Mouse (Mus musculus) cortical plate, adult 2 months (tissue): Measurements from ENCODE around the gene Hyal1. TPM values are rescaled to one million over a fixed set of nuclear protein-coding genes. Genes with fewer than 3 reads are reported as not detected.

ENCODE experiments used
- H3K27ac ChIP-seq: fragments of 200-500 bp; 2 replicates; pipeline ENCODE4 v1.5.1; 2012; ENCODE audit warnings: low read length, control low read depth, inconsistent platforms; ENCODE audit not compliant: insufficient read depth
- H3K4me1 ChIP-seq: fragments of 200-500 bp; 2 replicates; pipeline ENCODE4 v1.6.1; 2011; ENCODE audit warnings: low read length; ENCODE audit not compliant: control insufficient read depth, insufficient read depth
- H3K4me3 ChIP-seq: fragments of 200-500 bp; 2 replicates; pipeline ENCODE4 v1.5.1; 2011; ENCODE audit warnings: mild to moderate bottlenecking, low read length, control low read depth; ENCODE audit not compliant: insufficient read depth
- CTCF ChIP-seq: fragments of 200-500 bp; IDR thresholded peaks from 2 replicates; pipeline ENCODE4 v1.5.1; 2011; ENCODE audit warnings: mild to moderate bottlenecking, control low read depth, low read length; ENCODE audit not compliant: insufficient read depth; ENCODE audit errors: extremely low read depth
- POLR2A ChIP-seq: fragments of 200-500 bp; IDR thresholded peaks from 2 replicates; pipeline ENCODE4 v1.6.1; 2011; ENCODE audit warnings: mild to moderate bottlenecking, low read length, control low read depth; ENCODE audit not compliant: insufficient read depth; ENCODE audit errors: extremely low read depth
- polyA plus RNA-seq: library from polyadenylated mRNA; depleted of rRNA; stranded (reverse); fragments of >200 nt; gene quantifications from 2 replicates; pipeline ENCODE4 v1.2.3, GENCODE M21; 2012

The Hyal1 gene
- polyA plus RNA-seq, 1 experiment = 5.7 TPM

DNA sequence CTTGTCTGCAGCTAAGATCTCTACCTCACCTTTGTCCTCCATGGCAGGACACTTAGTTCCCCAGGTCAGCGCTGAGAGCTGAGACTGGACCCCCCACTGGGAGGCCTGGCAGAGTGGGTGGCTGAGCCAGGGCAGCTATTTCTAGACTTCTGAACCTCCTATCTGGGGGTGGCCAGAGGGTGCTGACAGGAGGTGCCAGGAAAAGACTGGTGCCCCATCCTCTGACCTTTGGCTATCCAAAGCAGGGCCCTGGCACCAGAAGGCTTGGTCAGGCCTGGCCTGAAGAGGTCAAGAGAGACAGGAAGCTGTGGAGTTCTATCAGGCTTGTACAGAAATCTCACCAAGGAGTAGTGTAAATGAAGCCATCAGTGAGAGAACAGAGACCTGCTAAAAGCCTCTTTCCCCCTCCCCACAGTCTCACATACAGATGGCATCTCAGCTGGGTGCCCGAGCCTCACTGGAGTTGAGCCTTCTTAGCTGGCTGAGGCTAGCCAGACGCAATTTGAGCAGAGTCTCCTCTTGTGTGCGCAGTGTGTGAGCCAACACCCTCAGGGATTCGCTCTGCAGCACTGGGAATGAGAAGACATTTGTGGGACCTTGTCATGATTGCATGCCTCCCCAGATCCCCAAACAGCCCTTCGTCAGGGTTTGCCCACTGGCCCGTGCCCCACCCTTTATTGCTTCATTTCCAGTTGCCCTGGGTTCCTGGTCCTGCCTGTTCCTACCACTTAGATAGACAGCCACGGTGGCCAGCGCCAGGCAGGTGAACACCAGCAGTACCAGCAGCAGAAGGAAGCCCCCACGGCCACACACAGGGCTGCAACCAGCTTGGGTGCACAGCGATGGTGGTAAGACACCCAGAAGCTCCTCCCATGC lies 16.6 kb downstream of the Hyal1 start:
- H3K4me1 ChIP-seq = no peaks in the 10 kb centered on the region
- H3K27ac ChIP-seq = no peak overlapping the region
- no peak for TF ChIP-seq CTCF
- TF ChIP-seq POLR2A = no peak
- H3K4me3 ChIP-seq = no peak overlapping the region

DNA sequence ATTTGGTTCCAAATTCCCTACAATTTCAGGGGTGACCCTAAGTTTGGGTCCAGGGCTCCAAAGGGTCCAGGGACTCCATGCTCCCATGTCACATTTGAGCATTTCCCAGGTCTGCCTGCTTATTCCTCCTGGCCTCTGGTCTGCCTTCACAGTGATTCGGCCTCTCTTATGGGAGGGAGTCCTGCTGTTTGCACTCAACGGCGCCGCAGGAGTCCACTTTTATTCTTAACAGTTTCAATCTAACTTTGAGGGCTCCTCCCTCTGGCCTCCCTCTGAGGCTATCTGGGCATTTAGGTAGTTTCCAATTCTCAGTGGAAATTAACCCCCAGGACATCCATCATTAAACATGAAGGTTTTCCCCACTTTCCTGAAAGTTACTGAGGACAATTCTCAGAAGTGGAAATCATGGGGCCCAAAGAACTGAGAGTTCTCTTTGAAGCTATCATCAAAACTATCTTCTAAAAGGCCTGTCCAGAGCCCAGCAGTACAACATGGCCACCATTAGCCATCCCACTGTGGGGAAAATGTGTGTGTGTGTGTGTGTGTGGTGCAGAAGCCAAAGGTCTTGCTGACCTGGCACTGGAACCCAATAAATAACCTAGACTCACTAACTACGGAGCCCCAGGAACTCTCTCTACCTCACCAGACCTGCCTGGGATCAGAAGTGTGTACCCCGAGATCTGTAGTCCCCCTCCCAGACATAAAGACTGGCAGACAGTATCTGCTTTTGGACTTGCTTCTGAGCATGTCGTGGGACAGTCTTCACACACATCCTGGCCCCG lies 17.7 kb downstream of the Hyal1 start:
- Histone ChIP-seq H3K4me1 (no peaks in the 10 kb centered on the region), H3K4me3 (no peak overlapping the region), H3K27ac (no peak overlapping the region)
- TF ChIP-seq CTCF (no peak), POLR2A (no peak)

DNA sequence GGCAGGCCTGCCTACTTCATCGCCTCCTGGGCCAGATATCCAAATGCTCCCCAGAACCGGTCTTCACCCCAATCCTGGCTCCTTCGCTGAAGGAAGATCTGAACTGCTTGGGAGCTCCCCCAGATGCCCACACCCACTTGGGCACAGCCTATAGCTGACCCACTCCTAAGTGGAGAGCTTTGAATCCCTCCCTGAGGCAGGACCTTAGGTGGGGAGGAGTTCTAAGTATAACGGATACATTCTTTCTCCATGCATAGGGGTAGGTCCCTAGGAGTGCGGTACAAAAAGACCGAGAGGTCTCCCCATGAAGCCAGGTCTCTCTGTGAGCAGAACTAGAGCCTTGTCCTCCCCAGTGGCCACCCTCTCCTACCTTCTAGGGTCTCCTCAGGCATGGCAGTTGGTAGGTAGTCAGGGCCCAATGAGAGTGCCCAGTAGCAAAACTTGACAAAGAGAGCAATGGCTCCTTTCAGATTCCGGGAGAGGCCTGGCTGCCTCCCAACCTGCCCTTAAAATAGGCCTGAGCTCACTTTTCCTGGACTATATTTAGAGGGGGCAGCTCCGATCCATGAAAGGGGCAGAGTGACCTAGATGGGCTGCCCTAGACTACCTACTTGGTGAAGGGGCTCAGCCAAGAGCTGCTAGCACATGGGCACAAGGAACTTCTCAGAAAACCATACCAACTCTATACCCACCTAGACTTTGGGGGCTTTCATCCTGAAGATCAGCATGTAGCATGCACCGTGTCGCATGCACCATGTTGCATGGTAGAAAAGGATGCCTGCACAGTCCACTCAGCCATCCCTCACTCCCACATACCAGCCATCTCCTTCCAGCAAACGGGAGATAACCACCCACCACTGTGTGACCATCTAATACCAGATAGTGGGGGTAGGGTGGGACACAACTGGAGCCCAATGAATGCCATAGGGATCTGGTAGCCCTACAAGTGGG lies 20.2 kb downstream of the Hyal1 start:
- TF ChIP-seq CTCF (no peak), POLR2A (no peak)
- Histone ChIP-seq H3K27ac (no peak overlapping the region), H3K4me3 (no peak overlapping the region), H3K4me1 (no peaks in the 10 kb centered on the region)

DNA sequence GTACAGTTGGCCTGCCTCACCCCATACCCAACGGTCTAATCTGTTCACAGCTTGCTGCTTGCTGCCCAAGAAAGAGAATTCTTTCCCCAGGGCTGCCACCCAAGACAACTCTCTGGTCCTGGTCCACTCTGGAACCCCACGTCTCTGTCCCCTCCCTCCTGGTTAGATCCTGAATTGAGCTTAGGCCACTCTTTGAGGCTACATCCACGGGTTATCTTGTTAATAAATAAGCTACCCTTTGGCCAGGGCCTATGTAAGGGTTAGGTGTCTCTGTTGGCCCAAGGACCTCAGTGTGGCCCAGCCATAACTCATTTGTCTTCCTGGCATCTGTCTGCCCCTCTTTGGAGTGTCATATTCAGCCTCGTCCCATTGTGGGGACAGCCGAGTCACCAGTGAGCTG lies 21.7 kb downstream of the Hyal1 start:
- Histone ChIP-seq H3K27ac (no peak overlapping the region), H3K4me1 (no peaks in the 10 kb centered on the region; the same call in 1 of the 2 replicates), H3K4me3 (no peak overlapping the region)
- TF ChIP-seq CTCF (no peak), POLR2A (no peak)

DNA sequence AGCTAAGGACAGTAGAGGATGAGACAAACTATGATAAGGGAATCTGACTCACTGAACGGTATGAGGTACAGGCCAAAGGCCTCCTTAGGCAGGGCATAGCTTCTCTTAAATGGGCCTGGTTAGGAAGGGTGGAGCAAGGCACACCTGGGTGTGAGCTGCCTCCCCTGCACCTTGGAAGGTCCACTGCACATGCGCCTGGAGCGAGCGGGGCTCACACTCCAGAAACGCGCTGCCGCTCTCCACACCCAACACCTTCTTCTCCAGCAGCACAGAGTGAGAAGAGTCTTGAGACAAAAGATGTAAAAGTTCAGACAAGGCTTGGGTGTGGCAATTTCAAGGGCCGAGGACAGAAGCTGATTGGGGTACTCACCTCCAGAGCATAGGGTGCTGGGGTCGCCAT lies 22.7 kb downstream of the Hyal1 start:
- no peaks in the 10 kb centered on the region; the same call in 1 of the 2 replicates for H3K4me1 ChIP-seq
- no peak for TF ChIP-seq POLR2A
- H3K4me3 ChIP-seq = no peak overlapping the region
- no peak overlapping the region for H3K27ac ChIP-seq

DNA sequence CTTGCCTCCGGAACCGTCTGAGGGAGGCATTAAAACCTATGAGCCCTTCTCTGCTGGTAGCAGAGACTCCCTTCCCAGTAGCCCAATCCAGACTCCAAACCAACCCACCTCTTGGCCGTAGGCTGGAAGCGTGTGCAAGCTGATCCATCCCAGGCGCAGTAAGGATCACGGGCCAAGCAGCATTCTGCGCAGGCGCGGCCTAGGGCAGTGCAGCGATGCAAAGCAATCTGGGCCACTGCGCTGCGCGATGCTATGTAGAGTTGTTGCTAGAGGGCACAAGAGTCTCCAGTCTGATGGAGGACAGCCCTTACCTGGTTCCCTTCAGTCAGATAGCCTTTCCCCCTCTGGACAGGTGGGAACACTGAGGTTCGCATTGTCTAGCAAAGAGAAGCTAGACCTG lies 23.1 kb downstream of the Hyal1 start:
- H3K4me3 ChIP-seq = no peak overlapping the region
- H3K4me1 ChIP-seq = no peaks in the 10 kb centered on the region; the same call in 1 of the 2 replicates
- TF ChIP-seq CTCF (no peak), POLR2A (no peak)
- H3K27ac ChIP-seq = no peak overlapping the region

DNA sequence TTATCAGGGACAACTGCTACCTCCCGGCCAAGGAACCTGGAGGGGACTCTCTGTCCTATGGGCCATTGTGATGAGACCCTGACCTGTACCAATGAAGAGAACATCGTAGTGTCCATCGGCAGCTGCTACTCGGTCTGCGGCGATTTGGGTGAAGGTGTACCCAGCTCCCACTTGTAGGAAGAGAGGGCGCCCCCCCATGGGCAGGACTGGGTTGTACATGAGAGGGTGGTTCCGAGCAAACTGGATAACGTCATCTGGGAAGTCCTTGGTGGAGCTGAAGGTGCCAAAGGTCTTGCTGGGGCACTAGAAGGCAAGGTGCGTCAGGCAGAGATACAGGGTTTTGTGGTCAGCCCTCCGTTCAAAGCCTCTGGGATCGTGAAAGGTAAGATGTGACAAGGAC lies 24.0 kb downstream of the Hyal1 start:
- TF ChIP-seq CTCF (0 out of 2 replicates have a peak, but pooled peaks have one; percentile 14), POLR2A (no peak)
- Histone ChIP-seq H3K27ac (no peak overlapping the region), H3K4me3 (no peak overlapping the region), H3K4me1 (no peaks in the 10 kb centered on the region; the same call in 1 of the 2 replicates)

DNA sequence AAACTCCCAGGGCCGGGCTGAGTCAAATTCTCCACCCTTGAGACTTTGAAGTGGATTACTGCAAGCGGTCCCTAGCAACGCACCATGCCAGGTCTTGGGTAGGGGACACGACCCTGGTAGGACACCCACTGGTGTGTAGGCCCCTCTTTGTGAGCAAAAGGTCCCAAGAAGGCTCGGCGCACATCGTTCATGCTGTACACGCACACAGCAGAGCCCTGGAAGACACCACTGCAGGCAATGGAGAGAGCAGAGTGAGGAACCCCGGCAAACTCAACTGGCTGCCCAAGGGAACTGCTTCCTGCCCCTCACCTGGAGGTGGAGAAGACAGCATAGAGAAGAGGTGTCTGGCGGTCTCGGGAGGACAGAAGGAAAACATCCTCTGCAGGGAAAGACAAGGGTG lies 24.5 kb downstream of the Hyal1 start:
- Histone ChIP-seq H3K4me3 (no peak overlapping the region), H3K4me1 (no peaks in the 10 kb centered on the region; the same call in 1 of the 2 replicates), H3K27ac (no peak overlapping the region)
- TF ChIP-seq POLR2A (no peak), CTCF (no peak)

DNA sequence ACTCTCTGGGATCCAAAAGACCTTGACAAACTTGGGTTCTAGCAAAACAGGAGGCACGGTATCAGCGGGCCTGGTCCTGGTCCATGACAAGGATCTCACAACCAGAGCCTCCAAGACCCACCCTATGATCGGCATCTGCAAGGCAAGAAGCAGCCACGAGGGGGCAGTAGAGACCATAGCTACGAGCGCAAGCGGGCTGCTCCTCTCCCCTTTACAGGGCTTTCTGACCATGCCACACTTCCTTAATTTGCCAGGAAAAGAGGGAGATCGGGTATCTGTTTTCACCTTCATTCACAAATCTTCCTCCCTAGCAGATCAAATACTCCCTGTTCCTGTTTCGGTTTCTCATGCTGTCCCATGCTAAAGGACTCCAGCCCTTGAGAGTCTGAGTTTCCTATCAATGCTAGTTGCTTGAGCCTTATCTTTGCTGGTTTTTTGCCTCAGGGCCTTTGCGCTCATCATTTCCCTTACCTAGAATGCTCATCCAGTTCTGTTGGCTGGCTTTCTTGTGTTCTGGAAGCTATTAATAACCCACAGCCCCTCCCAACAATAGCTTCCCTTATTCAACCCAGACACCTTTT lies 25.4 kb downstream of the Hyal1 start:
- TF ChIP-seq CTCF (peak; percentile 96), POLR2A (no peak)
- H3K4me3 ChIP-seq = no peak overlapping the region
- no peaks in the 10 kb centered on the region; the same call in 1 of the 2 replicates for H3K4me1 ChIP-seq
- no peak overlapping the region for H3K27ac ChIP-seq
